Mouse (Mus musculus) heart, postnatal 0 days (tissue): ENCODE data around the gene Anapc15. TPM values are rescaled to one million over a fixed set of nuclear protein-coding genes. Genes with fewer than 3 reads are reported as not detected.
A peak's percentile ranks its signal among the peaks of the same experiment; 100 is the strongest.

ENCODE experiments used
- ATAC-seq: fragments of 200-750 bp; cut with Nextera tagmentation; 2 replicates; pipeline ENCODE4 v1.8.0; 2017; ENCODE audit warnings: low read depth, moderate number of reproducible peaks, moderate library complexity; ENCODE audit not compliant: insufficient read depth
- DNase-seq: peaks from one replicate; pipeline ENCODE4 v3.0.0-alpha.2; 2016; ENCODE audit warnings: low spot score
- H3K27ac ChIP-seq: fragments of 300-500 bp; sonication (generic); 2 replicates; pipeline ENCODE4 v1.5.1; 2014; ENCODE audit warnings: low read depth, mild to moderate bottlenecking
- H3K27me3 ChIP-seq: fragments of 300-500 bp; sonication (generic); 2 replicates; pipeline ENCODE4 v1.6.1; 2014; ENCODE audit warnings: low read length, mixed read lengths; ENCODE audit not compliant: control insufficient read depth, insufficient read depth
- H3K36me3 ChIP-seq: fragments of 300-500 bp; sonication (generic); replicated peaks from 2 replicates; pipeline ENCODE4 v1.6.1; 2014; ENCODE audit warnings: low read length, mixed read lengths; ENCODE audit not compliant: control insufficient read depth, insufficient read depth
- H3K4me1 ChIP-seq: fragments of 300-500 bp; sonication (generic); 2 replicates; pipeline ENCODE4 v1.6.1; 2014; ENCODE audit warnings: antibody characterized with exemption; ENCODE audit not compliant: control insufficient read depth, insufficient read depth
- H3K4me2 ChIP-seq: fragments of 300-500 bp; sonication (generic); 2 replicates; pipeline ENCODE4 v1.6.1; 2014; ENCODE audit warnings: low read depth, mild to moderate bottlenecking, low read length, moderate library complexity
- H3K4me3 ChIP-seq: fragments of 300-500 bp; sonication (generic); 2 replicates; pipeline ENCODE4 v1.5.1; 2014; ENCODE audit warnings: low read depth, low read length
- H3K9ac ChIP-seq: fragments of 300-500 bp; sonication (generic); replicated peaks from 2 replicates; pipeline ENCODE4 v1.6.1; 2014; ENCODE audit warnings: low read depth, low read length, mixed read lengths
- H3K9me3 ChIP-seq: fragments of 300-500 bp; sonication (generic); replicated peaks from 2 replicates; pipeline ENCODE4 v1.6.1; 2016; ENCODE audit warnings: low read length; ENCODE audit not compliant: control insufficient read depth
- CTCF ChIP-seq: IDR thresholded peaks from 2 replicates; pipeline ENCODE4 v1.5.1; 2016; ENCODE audit warnings: antibody characterized with exemption, control low read depth, low read depth
- EP300 ChIP-seq: IDR thresholded peaks from 2 replicates; pipeline ENCODE4 v1.6.1; 2016; ENCODE audit warnings: antibody characterized with exemption, low read depth
- WGBS: fragments of 180-500 bp; shearing (Covaris S2); extraction: QIAGEN DNeasy Blood & Tissue Kit; methylation state at CpG from one replicate; pipeline ENCODE4 v1.1.7; 2014; 5-methylcytosine and 5-hydroxymethylcytosine counted together
- polyA plus RNA-seq: library from polyadenylated mRNA; unstranded; fragments of >200 nt; fragmentation: Nextera tagmentation; extraction: Ambion mirVana; gene quantifications from 2 replicates; pipeline ENCODE4 v1.2.1, GENCODE M21; 2015
- total RNA-seq: library from RNA; depleted of rRNA; stranded (reverse); fragments of >200 nt; gene quantifications from 2 replicates; pipeline ENCODE4 v1.2.3, GENCODE M21; 2014; ENCODE audit warnings: low replicate concordance

Anapc15 gene
- total and polyA plus RNA-seq, 2 experiments from 2014 or later: 38.7 to 45.1 TPM

DNA sequence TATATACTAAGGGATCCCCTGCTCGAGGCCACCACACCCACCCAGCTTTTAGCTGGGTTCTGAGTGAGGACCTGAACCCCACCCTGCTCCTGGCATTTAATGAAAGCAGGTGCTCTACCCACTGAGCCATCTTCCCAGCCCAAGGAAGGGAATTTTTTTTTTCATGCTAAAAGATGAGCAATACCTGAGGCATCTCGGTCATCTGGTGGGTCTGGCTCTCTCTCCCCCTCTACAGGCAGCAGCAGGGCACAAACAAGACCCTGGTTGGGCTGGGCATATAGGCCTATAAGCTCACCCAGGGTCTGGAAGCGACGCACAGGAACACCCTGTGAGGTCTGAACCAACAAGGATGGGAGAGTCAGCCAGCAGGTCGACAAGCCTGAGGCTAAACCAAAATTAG is 30.2 kb upstream of the Anapc15 start:
- H3K4me2 ChIP-seq: no peak overlapping the region
- no peak overlapping the region for H3K4me3 ChIP-seq
- DNase-seq (no peak), ATAC-seq (no peak)
- H3K36me3 ChIP-seq: peaks cover 53% of the 10 kb centered on the region
- H3K4me1 ChIP-seq: peaks cover 8% of the 10 kb centered on the region
- no peaks in the 10 kb centered on the region for H3K27me3 ChIP-seq
- no peak overlapping the region for H3K9ac ChIP-seq
- H3K27ac ChIP-seq: no peak overlapping the region
- WGBS: 69% methylated on average over 5 of the region's 5 CpGs
- no peaks in the 10 kb centered on the region for H3K9me3 ChIP-seq
- TF ChIP-seq CTCF: no peak
- TF ChIP-seq EP300: no peak

DNA sequence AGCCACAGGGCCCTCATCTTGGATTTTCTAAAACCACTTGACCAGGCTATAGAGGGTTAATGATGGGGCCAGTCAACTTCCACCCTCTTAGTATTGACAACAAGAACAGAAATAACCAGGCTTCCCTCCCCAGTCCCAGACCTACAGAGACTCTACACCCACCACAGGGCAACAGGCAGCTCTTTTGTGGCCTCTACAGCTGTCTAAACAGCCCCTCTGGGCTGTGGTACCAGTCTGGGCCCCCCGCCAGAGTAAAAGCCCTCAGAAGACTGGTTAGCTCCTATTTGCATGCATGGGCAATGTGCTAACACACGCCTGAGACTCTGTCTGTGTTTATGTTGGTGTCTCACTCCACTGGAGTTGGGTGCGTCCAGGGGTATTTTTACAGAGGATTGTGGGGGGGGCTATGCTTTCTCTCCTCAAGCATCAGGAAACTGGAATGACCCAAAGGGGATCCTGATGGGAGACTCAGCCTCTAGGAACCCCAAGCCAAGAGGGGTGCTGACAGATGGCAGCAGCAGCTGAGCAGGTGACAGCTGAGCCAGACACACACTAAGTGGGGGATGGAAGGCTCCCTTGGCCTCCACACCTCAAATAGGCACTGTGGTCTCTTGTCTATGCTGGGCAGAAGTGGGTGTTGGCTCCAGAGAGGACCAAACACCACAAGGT is 29.5 kb upstream of the Anapc15 start:
- H3K36me3 ChIP-seq: peaks cover 46% of the 10 kb centered on the region
- no peak overlapping the region for H3K4me3 ChIP-seq
- H3K4me1 ChIP-seq: peaks cover 8% of the 10 kb centered on the region
- 37% methylated on average over 3 of the region's 3 CpGs for WGBS
- no peaks in the 10 kb centered on the region for H3K27me3 ChIP-seq
- no peaks in the 10 kb centered on the region for H3K9me3 ChIP-seq
- no peak for TF ChIP-seq CTCF
- no peak for TF ChIP-seq EP300
- H3K4me2 ChIP-seq: no peak overlapping the region
- DNase-seq (no peak), ATAC-seq (no peak)
- no peak overlapping the region for H3K9ac ChIP-seq
- 0 out of 2 replicates have a peak overlapping the region, but pooled peaks have one; percentile 5 for H3K27ac ChIP-seq

DNA sequence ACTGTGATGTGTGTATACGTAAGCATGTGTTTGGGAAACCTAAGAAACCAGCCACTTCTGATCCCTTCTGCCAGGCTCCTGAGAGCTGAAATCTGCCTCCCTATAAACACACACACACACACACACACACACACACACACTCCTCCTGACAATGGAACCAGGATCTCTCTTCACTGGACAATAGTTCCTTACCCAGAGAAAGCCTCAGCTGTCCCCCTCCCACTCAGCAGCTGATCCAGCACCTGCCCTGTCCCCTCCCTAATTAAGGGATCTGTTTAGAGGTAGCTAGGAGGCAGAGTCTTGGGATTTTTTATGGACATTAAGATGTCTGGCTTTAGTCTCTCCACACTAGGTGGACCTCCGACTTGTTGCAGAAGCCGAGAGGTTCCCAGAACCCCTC is 28.6 kb upstream of the Anapc15 start:
- H3K9ac ChIP-seq: no peak overlapping the region
- DNase-seq (no peak), ATAC-seq (no peak)
- H3K27me3 ChIP-seq: no peaks in the 10 kb centered on the region
- H3K4me1 ChIP-seq: peaks cover 8% of the 10 kb centered on the region
- 0 out of 2 replicates have a peak overlapping the region, but pooled peaks have one; percentile 79 for H3K4me3 ChIP-seq
- TF ChIP-seq CTCF (no peak), EP300 (no peak)
- no peaks in the 10 kb centered on the region for H3K9me3 ChIP-seq
- H3K36me3 ChIP-seq: peaks cover 38% of the 10 kb centered on the region
- peak overlapping the region; percentile 89 for H3K4me2 ChIP-seq
- 0 out of 2 replicates have a peak overlapping the region, but pooled peaks have one; percentile 5 for H3K27ac ChIP-seq
- 48% methylated on average over 3 of the region's 3 CpGs for WGBS

DNA sequence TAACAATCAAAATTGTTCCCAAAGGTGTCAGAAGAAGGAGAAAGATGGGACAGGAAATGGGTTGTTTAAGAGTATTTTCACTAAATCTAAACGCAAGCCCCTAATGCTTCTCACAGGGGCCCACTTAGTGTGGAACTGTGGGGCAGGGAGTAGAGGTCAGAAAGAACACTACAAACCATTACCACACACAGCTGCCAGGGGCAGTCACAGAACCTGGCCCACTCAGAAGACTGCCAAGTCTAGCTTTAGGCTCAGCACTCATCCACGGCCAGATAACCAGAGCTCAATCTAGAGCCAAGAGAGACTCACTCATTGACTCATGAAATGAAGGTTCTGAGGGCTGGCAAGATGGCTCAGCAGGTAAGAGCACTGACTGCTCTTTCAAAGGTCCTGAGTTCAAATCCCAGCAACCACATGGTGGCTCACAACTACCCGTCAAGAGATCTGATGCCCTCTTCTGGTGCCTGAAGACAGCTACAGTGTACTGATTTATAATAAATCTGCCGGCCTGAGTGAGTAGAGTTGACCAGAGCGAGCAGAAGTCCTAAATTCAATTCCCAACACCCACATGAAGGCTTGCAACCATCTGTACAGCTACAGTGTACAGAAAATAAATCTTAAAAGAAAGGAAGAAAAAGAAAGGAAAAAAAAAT is 27.9 kb upstream of the Anapc15 start:
- peak overlapping the region; percentile 79 for H3K4me3 ChIP-seq
- TF ChIP-seq EP300: no peak
- TF ChIP-seq CTCF: no peak; the same call in 1 of the 2 replicates
- 28% methylated on average over 5 of the region's 5 CpGs for WGBS
- no peaks in the 10 kb centered on the region for H3K27me3 ChIP-seq
- peak overlapping the region; percentile 89 for H3K4me2 ChIP-seq
- peak overlapping the region; percentile 93; the same call in 1 of the 2 replicates for H3K9ac ChIP-seq
- H3K36me3 ChIP-seq: peaks cover 31% of the 10 kb centered on the region
- H3K9me3 ChIP-seq: no peaks in the 10 kb centered on the region
- ATAC-seq (no peak), DNase-seq (no peak)
- peaks cover 8% of the 10 kb centered on the region for H3K4me1 ChIP-seq
- H3K27ac ChIP-seq: peak overlapping the region; percentile 97

DNA sequence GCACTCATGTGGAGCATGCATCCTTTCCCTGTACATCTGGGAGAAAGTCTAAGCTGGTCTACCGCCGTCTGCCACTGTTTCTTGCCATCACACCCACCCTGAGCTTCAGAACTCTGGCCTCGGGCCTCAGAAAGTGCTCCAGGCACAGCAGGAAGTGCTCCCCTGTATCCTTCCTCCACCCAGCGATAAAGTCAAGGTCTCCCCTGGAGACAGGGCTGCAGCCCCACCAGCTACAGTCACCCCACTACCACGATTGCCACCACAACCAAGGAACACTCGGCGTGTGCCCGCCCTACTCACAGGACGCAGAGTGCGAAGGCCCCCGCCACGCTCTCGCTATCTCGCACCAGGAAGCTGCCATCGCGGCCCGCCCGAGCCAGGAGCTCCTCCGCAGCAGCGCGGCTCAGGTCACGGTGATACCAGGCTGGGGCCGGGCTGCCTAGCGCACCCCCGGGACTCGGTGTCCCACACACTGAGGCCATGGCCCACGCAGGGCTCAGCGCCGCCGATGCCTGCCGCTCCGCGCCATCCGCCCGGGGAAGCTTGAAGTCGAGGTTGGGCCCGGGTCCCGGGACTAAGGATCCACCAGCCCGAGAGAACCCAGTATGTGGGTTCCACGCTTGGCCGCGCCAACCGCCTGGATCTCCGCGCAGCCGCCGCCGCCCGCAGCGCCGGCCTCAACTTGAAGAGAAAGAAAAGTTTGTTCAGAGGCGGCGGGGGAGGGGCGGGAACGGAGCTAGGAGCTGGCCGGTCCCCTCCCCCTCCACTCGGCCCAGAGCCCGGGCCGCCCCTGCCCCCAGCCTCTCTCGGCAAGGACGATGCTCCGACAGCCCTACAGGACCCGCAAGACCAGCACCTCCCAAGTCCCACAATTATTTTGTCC is 27.0 kb upstream of the Anapc15 start:
- DNase-seq (peak; percentile 75), ATAC-seq (peak; percentile 63)
- no peaks in the 10 kb centered on the region for H3K27me3 ChIP-seq
- under 1% methylated on average over 60 of the region's 63 CpGs for WGBS
- TF ChIP-seq CTCF (0 out of 2 replicates have a peak, but pooled peaks have one; percentile 8), EP300 (no peak; the same call in 1 of the 2 replicates)
- H3K9me3 ChIP-seq: no peaks in the 10 kb centered on the region
- peak overlapping the region; percentile 79 for H3K4me3 ChIP-seq
- peak overlapping the region; percentile 93 for H3K9ac ChIP-seq
- H3K36me3 ChIP-seq: peaks cover 22% of the 10 kb centered on the region
- H3K27ac ChIP-seq: peak overlapping the region; percentile 97
- peak overlapping the region; percentile 89 for H3K4me2 ChIP-seq
- peaks cover 8% of the 10 kb centered on the region for H3K4me1 ChIP-seq
